Comparison of ENCODE assay signal across 25 mouse cellular contexts in the genomic region with DNA sequence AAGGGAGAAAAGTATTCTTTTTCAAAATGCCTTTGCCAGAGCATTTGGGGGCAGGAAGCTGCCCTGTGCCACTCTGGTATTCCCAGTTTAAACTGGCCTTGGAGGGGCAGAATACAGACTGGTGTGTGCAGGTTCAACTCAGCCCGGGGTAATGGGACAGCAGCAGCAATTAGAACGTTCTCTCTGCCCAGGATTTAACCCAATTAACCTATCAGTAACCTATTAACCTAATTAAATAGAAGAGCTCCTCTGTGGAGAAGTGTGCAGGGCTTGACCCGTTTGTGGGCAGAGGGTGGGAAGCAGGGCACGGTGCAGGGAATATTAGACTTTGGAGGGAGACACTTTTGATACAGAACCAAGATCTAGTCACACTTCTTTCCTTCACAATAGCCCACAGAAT.
A peak's percentile ranks its signal among the peaks of the same experiment; 100 is the strongest.
DNase-seq lines count a peak whose midpoint lies in the region; ATAC-seq and TF ChIP-seq lines count a peak whose summit lies in the region.
"Had no signal": no experiment of that assay in that cellular context is flagged by ENCODE, and none has a peak within 500 bp of the region (broad histone marks: within the 10 kb centered on the region; RNA-seq: fewer than 3 reads in every experiment).

No protein-coding gene starts in this region.

- DNase-seq in heart, adult 11 months, result peak; percentile 43
- no peak for DNase-seq in heart, postnatal 14 days
- DNase-seq in kidney, postnatal 25 days, result no peak
- peak; percentile 5 for DNase-seq in kidney, postnatal 14 days
- peak; percentile 24 for DNase-seq in retina, postnatal 1 day
- DNase-seq in hindbrain, postnatal 0 days (ENCODE audit: low spot score), result no peak
- DNase-seq: adrenal gland, adult 8-10 months; adrenal gland, postnatal 25 days; cerebellum, adult 11-12 months; cerebellum, adult 8-10 months; cerebellum, postnatal 10 days; cerebellum, postnatal 36 days; embryo, embryonic 11 days; gastrocnemius, postnatal 25 days; heart, postnatal 36 days had no signal

- no peak for TF ChIP-seq CTCF in hindbrain, postnatal 0 days (IDR thresholded peaks at IDR 0.05; ENCODE audit: low read depth)

- no peak overlapping the region for H3K4me2 ChIP-seq in kidney, embryonic 14.5 days (replicated peaks; ENCODE audit: low read depth, low read length)
- no peak overlapping the region for H3K4me2 ChIP-seq in hindbrain, postnatal 0 days (ENCODE audit: low read depth, low read length)
- H3K4me2 ChIP-seq: embryonic facial prominence, embryonic 13.5 days; forebrain, embryonic 12.5 days; forebrain, embryonic 15.5 days; heart, embryonic 11.5 days; hindbrain, embryonic 13.5 days had no signal

- intact Hi-C loops in heart, postnatal 14 days (cut with DNase I), result no loop called here

- no peaks in the 10 kb centered on the region for H3K4me1 ChIP-seq in kidney, embryonic 14.5 days (ENCODE audit: control insufficient read depth, insufficient read depth, low read length)
- no peaks in the 10 kb centered on the region for H3K4me1 ChIP-seq in hindbrain, postnatal 0 days (ENCODE audit: insufficient read depth, low read length)
- H3K4me1 ChIP-seq: embryonic facial prominence, embryonic 13.5 days; forebrain, embryonic 12.5 days; forebrain, embryonic 15.5 days; hindbrain, embryonic 10.5 days; hindbrain, embryonic 13.5 days had no signal

- no peaks in the 10 kb centered on the region for H3K27me3 ChIP-seq in kidney, embryonic 14.5 days (ENCODE audit: control insufficient read depth, insufficient read depth, low read length)
- no peaks in the 10 kb centered on the region for H3K27me3 ChIP-seq in hindbrain, postnatal 0 days (ENCODE audit: insufficient read depth, low read length)
- H3K27me3 ChIP-seq: embryonic facial prominence, embryonic 13.5 days; forebrain, embryonic 12.5 days; forebrain, embryonic 15.5 days; hindbrain, embryonic 13.5 days had no signal

- H3K27ac ChIP-seq in kidney, embryonic 14.5 days (ENCODE audit: low read depth, low read length), result no peak overlapping the region
- no peak overlapping the region for H3K27ac ChIP-seq in hindbrain, postnatal 0 days
- H3K27ac ChIP-seq: embryonic facial prominence, embryonic 10.5 days; embryonic facial prominence, embryonic 13.5 days; forebrain, embryonic 12.5 days; forebrain, embryonic 15.5 days; hindbrain, embryonic 10.5 days; hindbrain, embryonic 13.5 days had no signal

- no peak overlapping the region for H3K9ac ChIP-seq in kidney, embryonic 14.5 days (ENCODE audit: low read depth, low read length)
- H3K9ac ChIP-seq in hindbrain, postnatal 0 days (replicated peaks; ENCODE audit: low read length), result no peak overlapping the region
- H3K9ac ChIP-seq: embryonic facial prominence, embryonic 13.5 days; forebrain, embryonic 12.5 days; forebrain, embryonic 15.5 days; hindbrain, embryonic 13.5 days had no signal

- H3K4me3 ChIP-seq in kidney, embryonic 14.5 days (ENCODE audit: low read length), result no peak overlapping the region
- H3K4me3 ChIP-seq in hindbrain, postnatal 0 days (ENCODE audit: low read length), result no peak overlapping the region
- H3K4me3 ChIP-seq: embryonic facial prominence, embryonic 10.5 days; embryonic facial prominence, embryonic 13.5 days; erythroblast, embryonic 14.5 days; forebrain, embryonic 12.5 days; forebrain, embryonic 15.5 days; hindbrain, embryonic 10.5 days; hindbrain, embryonic 13.5 days had no signal

- ATAC-seq in kidney, embryonic 14.5 days (ENCODE audit: low FRiP score, low TSS enrichment), result peak; percentile 60; the same call in 1 of the 2 replicates
- no peak for ATAC-seq in hindbrain, postnatal 0 days
- ATAC-seq: activated CD4-positive, CD25-positive, alpha-beta regulatory T cell, adult 4 months; forebrain, embryonic 15.5 days had no signal

- H3K9me3 ChIP-seq in kidney, embryonic 14.5 days (ENCODE audit: control insufficient read depth, low read length), result no peaks in the 10 kb centered on the region
- peaks cover 4% of the 10 kb centered on the region; the same call in 1 of the 2 replicates for H3K9me3 ChIP-seq in hindbrain, postnatal 0 days (ENCODE audit: low read length)
- H3K9me3 ChIP-seq: embryonic facial prominence, embryonic 10.5 days; embryonic facial prominence, embryonic 13.5 days; forebrain, embryonic 12.5 days; forebrain, embryonic 15.5 days; hindbrain, embryonic 13.5 days had no signal

- no peaks in the 10 kb centered on the region for H3K36me3 ChIP-seq in kidney, embryonic 14.5 days (ENCODE audit: control insufficient read depth, insufficient read depth, low read length)
- H3K36me3 ChIP-seq in hindbrain, postnatal 0 days (ENCODE audit: insufficient read depth, low read length), result no peaks in the 10 kb centered on the region
- H3K36me3 ChIP-seq: embryonic facial prominence, embryonic 10.5 days; embryonic facial prominence, embryonic 13.5 days; forebrain, embryonic 12.5 days; forebrain, embryonic 15.5 days; hindbrain, embryonic 10.5 days; hindbrain, embryonic 13.5 days had no signal

- 26% methylated on average over 4 of the region's 4 CpGs for WGBS in kidney, embryonic 14.5 days
- WGBS in hindbrain, postnatal 0 days, result 55% methylated on average over 4 of the region's 4 CpGs

Comparison
In these comparisons a context has a peak if more than half of its experiments do, and no peak if none do; other contexts are left out.
1. DNase-seq: peak in heart, adult 11 months (single experiment), kidney, postnatal 14 days (single experiment) and retina, postnatal 1 day (single experiment); none in heart, postnatal 14 days (0 of 2), kidney, postnatal 25 days (0 of 2) and hindbrain, postnatal 0 days (single experiment).